Comparison of ENCODE assay signal across 21 mouse cellular contexts in genomic region chr5:146812866-146813265, GRCm38 (mm10).
"Had no signal": no experiment of that assay in that cellular context is flagged by ENCODE, and none has a peak within 500 bp of the region (broad histone marks: within the 10 kb centered on the region; RNA-seq: fewer than 3 reads in every experiment).

No protein-coding gene starts in this region.

- H3K27me3 ChIP-seq: embryonic facial prominence, embryonic 12.5 days; embryonic facial prominence, embryonic 13.5 days; embryonic facial prominence, embryonic 15.5 days; forebrain, embryonic 13.5 days; forebrain, embryonic 15.5 days had no signal

- ATAC-seq: forebrain, embryonic 13.5 days; forebrain, embryonic 14.5 days; forebrain, embryonic 15.5 days; forebrain, embryonic 16.5 days; forebrain, postnatal 0 days had no signal

- DNase-seq: cerebellum, postnatal 10 days; cerebellum, postnatal 14 days; cerebellum, postnatal 25 days; cerebellum, postnatal 36 days; embryo, embryonic 11 days; forebrain, postnatal 0 days; gastrocnemius, adult 2 months; gastrocnemius, postnatal 10 days; gastrocnemius, postnatal 14 days; gastrocnemius, postnatal 25 days; gastrocnemius, postnatal 36 days; heart, adult 11 months; heart, adult 18-20 months; heart, adult 2 months had no signal
